Mouse (Mus musculus) mouse trophoblast stem cell (cell line): ENCODE results near the gene Sco1.

Source experiments
- in situ Hi-C, 2 experiments: fragments of 300-500 bp; cut with MseI, MboI; formaldehyde crosslinking; loops; 2 replicates in 1 of 2; 3 replicates in 1 of 2; pipeline ENCODE4 v1.15.1; 2025

Gene Sco1

DNA sequence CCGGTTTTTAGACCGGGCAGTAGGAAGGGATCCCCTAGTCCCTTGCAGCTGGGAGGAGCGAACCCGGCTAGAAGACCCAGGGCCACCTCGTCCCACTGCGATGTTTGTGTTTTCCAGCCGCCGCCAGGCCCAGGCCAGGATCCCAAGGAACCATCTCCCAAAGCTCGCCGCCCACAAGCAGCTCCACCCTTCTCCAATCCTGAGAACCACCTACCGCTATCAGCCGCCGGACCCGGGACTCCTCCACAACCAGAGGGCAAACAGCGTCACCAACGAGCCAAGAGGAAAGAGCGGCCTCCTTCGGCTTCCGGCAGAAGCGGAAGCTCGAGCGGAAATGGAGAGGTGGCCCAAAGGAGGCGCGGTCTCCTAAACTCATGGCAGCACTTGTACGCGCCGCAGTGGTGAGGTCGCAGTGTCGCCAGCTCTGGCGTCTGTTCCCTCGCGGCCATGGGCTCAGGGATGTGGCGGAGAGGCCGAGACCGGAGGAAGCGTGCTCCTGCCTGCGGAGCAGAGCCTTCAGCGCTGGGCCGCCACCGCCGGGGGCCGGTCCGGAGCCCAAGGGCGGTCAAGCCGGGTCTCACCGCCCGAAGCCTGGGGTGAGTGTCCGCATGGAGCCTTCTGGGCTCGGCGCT lies at the start of gene Sco1, which contains the start of gene Adprm:
Gene Sco1, plus strand, starts transcription at position 350 of the 632 bp plus-strand sequence.
Gene Adprm, minus strand, starts transcription at position 274 of the 632 bp plus-strand sequence.
- in situ Hi-C loops: no loop called here

DNA sequence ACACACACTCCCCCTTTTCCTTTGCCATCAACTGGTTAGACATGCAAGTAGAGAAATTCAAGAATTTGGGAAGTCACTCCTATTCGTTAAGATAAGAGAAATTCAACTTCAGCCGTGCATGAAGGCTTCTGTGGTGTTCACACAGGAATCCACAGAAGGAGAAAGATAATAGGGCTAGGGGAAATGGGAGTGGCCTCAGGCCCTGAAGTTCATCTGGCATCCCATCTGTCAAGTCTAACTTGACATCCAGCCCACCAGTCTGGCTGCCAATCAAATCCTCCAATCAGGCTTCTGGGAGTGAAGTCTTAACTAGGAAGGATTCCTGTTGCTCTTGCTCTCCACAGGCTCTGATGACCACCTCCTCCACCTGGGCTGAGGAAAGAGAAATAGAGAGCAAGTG lies 49.6 kb upstream of the Sco1 start:
- in situ Hi-C loops: no loop called here

DNA sequence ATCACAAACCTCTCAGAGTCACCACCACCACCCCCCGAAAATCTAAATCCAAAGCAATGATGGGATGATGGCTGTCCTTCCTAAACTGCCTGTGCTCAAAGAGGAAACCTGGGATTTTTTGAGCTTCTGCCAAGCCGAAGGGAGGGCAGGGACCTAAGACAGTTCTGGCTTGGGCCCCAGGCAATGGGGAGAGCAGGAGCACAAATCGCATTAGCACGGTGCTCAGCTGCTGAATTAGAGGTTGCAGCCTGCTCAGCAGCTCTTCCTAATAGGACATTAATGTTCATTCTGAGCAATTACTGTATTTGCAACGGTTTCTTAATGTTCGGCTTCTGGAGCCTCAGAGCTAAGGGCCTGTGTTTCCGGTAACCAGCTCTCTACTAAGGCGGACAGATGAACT lies 44.5 kb upstream of the Sco1 start:
- in situ Hi-C loops: no loop called here

DNA sequence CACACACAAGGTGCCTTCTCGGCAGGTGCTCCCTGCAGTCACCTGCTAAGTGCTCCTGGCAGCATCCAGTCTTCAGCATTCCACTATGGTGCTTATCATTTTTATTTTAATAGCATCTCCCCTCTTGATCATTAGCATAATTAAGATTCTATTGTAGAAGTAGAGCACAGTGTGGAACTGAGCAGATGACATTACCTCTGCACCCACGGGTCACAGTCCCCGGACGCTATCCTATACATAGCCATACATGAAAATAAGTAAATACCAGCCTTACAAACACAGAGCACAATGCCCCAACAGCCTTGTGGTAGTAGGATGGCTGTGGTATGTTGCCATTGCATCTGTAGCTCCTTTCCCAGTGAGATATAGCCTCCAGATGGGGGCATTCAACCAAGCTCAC lies 43.9 kb upstream of the Sco1 start:
- in situ Hi-C loops: no loop called here

DNA sequence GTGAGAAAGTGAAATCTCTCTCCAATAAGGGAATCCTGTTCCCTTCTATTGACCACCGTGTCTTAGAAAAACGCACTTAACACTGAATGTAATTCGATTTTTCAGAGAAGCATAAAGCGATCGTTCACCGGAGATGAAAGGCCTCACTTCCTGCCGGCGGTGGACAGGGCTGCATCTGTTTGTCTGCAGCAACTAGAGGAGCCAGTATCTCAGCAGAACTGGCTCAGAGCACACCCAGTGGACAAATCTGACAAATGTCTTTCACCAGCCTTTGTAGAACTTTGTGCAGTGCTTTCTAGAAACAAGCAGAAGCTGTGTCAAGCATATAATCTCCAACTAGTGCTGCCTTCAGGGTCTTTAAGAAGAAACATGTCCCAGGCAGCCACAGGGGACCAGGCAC lies 42.0 kb upstream of the Sco1 start:
- in situ Hi-C loops: loop anchor here in 1 of 2 experiments (5.0 kb wide), 1 partner anchor 103 kb away; no protein-coding TSS in a partner anchor

DNA sequence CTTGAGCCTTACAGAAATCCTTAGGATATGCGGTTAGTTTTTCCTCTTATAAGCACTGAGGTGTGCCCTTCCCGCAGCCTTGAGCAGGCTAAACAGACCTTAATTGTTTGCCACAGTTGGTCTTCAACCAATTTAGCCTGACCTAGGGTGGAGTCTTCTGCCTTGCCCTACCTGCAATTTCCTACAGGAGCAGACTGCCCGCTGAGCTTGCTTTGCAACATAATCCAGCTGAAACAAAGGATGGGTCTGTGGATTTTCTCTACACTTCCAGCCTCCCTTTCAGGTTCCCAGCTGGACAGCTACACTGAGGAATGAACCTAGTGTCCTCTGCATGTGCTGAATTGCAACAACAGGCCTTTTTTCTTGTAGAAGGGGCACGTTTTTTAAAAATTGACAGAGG lies 40.8 kb upstream of the Sco1 start:
- in situ Hi-C loops: loop anchor here in 1 of 2 experiments (5.0 kb wide), 1 partner anchor 104 kb away; no protein-coding TSS in a partner anchor

DNA sequence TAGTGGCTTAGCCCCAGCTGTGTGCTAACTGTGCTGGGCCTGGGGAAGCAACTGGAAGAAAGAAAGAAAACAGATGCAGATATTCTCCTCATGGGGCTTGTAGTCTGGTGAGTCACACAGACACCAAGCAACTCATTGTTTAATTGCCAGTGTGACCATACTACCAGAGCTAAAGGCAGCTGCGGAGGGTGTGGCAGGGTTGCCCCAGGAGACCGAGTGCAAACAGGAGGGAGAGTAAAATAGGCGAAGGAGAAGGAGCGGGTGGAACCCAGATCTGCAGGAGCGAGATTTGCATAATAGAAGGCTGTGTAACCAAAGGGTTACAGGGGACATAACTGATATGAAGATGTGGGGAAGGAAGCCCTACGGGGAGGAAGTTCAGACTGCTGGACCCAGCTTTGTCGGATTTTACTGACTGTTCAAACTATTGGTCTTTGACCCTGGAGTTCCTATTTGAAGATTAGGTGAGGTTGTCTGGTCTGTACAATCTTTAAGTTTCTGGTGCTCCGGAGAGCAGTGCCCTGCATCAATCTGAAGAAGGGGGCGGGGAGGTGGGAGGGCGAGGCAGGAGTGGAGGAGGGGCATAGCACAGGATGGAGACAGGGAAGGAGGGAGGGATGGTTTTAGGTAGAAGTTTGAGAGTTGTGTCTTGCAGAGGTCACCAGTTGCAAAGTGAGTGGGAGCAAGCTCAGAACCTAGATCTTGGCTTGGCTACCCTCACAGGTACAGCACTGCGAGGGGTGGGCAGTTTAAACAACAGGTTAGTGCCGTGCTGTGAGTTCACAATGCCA lies 34.5 kb upstream of the Sco1 start:
- in situ Hi-C loops: no loop called here

DNA sequence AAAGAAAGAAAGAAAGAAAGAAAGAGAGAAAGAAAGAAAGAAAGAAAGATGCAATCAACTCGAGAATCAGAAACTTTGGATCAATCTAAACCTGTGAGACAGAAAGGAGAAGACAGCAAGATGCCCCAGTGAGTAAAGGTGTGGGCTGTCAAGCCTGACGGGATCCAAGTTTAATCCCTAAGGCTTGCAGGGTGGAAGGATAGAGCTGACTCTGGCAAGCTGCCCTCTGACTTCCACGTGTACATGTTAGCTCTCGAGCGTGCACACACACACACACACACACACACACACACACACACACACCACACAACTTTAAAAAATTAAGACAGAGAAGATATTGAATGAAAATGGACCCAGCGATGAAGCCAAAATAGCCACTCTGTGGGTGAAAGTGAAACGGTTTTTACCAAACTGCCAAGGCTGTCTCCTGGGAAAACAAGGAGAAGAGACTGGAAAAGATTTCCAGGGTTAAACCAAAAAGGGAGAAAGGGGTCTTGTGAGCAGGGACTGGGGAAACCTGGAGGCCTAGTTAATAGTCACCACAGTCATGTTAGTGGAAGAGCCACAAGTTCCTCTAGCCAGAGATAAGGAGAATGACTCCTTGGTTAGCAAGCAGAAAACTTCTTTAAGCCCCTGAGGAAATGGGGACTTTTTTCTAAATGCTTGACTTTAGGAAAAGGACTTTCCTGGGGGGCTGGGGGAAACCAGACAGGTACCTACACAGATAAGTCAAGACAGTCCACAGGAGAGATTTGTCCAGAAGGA lies 32.6 kb upstream of the Sco1 start:
- in situ Hi-C loops: loop anchor here in 1 of 2 experiments (5.0 kb wide), 1 partner anchor 113 kb away; no protein-coding TSS in a partner anchor

DNA sequence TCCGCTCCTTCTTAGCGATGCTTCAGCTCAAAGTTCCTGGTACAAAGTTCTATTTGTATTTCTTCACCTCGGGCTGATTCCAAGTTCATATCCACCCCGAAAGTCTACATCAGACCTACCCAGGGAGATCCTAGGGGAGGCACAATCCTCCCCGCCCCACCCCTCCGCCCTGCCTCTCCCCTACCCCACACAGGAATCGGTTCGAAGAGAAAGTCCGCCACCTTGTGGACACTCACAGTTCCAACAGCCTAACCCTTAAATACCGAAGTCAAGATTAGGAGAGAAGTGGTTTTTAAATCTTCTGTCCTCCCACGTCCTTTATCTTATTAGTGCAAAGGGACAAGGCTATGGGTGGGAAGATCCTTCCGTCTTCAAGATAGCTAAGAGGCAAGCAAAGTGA lies 31.5 kb upstream of the Sco1 start:
- in situ Hi-C loops: loop anchor here in 1 of 2 experiments (5.0 kb wide), 1 partner anchor 114 kb away; no protein-coding TSS in a partner anchor

DNA sequence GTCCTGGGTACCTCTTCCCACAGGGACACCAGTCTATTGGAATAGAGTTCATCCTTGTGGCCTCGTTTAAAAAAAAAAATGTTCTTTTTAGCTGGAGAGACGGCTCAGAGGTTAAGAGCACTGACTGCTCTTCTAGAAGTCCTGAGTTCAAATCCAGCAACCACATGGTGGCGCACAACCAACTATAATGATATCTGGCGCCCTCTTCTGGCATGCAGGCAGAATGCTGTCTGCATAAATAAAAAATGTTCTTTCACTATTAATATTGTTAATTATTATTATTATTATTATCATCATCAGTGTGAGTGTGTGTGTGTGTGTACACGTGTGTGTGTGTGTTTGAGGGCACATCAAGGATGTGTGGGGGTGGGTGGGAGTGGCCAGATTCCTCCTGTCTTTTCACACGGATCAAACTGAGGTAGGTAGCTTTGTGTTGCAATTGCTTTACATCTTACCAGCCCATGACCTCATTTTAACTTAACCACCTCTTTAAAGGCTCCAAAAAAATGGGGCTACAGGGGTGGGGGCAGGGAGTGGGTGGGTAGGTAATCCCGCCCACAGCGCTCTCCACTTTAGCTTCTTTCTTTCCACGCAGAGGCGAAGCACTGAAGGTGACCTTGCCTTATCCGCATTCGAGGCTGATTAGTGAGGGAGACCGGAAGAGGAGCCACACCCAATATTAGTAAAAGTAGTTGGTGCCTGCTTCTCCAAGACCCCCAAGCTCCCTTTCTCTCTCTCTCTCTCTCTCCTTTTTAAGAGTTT lies 29.9 kb upstream of the Sco1 start:
- in situ Hi-C loops: loop anchor here in 1 of 2 experiments (5.0 kb wide), 1 partner anchor 115 kb away; no protein-coding TSS in a partner anchor

DNA sequence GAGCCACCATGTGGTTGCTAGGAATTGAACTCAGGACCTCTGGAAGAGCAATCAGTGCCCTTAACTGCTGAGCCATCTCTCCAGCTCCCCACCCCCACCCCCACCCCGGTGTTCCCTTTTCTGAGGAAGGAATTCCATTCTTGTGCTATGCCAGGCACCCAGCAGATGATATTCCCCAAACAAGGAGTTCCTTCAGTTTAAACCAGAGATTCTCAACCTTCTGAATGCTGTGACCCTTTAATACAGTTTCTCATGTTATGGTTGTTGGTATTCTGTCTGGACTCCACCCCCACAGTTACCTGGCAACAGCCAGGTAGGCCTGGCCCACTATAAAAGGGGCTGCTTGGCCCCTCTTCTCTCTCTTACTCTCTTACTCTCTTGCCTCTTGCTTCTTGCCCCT lies 29.3 kb upstream of the Sco1 start:
- in situ Hi-C loops: loop anchor here in 1 of 2 experiments (5.0 kb wide), 1 partner anchor 116 kb away; no protein-coding TSS in a partner anchor

DNA sequence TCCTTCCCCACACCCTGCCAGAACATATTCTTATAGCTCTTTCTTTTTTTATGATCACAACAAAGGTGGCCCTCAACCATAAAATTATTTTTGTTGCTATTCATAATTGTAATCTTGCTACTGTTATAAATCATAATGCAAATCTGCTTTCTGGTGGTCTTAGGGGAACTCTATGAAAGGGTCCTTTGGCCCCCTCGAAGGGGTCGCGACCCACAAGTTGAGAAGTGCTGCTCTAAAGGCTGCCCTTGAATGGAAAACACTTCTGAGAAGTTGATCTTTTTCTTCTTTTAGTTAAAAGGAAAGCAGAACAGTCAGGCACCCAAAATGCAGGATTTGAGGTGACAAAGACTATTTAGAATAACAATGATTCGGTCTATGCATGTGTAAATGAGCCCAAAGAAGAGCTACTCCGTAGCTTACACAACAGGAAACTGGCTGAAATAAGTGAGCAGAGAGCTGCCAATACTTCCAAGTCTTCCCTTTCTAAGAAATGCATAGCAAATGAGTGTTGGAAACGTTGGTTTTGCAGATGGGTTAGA lies 28.6 kb upstream of the Sco1 start:
- in situ Hi-C loops: loop anchor here in 1 of 2 experiments (5.0 kb wide), 1 partner anchor 117 kb away; no protein-coding TSS in a partner anchor

DNA sequence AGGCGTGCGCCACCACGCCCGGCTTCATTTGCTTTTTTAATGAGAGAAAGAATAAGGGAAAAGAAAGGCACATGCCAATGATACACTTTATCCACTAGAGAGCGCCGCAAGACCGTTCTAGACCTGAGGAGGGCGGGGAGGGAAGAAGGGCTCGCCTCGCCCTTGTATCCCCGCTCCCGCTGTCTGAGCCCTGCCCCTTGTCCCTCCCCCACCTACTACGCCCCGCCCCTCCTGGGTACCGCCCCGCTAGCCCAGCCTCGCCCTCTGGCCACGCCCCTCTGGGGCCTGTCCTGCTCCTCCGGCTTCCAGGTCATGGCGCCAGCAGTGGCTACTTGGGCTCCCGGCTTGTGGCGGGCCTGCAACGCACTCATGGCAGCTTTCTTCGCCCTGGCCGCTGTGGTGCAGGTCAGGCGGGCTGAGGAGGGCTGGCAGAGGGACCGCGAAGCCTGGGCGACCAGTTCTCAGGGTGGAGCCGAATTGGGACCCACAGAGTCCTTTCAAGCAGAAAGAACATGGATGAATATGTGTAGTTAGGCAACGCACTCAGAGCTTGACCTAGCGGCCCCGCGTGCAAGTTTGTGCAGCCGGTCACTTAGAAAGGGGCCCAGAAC lies 27.5 kb upstream of the Sco1 start, which contains the start of gene Tmem220:
Gene Tmem220, plus strand, starts transcription at position 288 of the 611 bp plus-strand sequence.
- in situ Hi-C loops: loop anchor here (5.0 kb wide), 2 partner anchors 57 to 118 kb away; no protein-coding TSS in a partner anchor

DNA sequence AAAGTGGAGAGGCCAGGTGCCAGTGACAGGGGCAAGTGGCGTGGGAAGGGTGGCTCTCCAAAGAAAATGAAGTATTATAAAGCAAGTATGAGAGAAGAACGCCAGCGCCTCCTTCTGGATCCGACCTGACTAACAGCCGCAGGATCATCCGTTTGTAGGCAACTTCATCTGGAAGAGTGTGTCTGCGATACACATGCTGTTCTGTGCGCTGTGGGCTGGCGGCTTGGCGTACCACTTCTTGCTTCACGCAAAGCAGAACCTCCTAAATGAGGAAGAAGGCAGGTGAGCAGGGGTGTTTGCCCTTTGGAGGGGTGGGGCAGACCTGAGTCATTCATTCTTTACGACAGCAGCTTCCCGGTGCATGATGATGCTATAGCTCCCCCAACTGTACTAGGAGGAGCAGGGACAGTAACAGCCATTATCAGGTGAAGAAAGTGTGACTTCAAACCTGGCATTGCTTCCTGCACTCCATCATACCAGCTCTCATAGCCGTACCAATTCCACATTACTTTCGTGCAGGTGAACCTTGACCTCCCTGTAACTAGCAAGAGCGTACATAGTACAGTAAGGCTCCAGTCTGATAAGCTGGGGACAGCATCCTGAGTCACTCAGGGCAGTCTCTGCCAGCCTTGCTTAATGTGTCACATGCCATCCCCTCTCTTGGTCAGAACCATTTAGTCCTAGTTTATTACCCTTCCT lies 21.4 kb upstream of the Sco1 start:
- in situ Hi-C loops: loop anchor here in 1 of 2 experiments (5.0 kb wide), 1 partner anchor 51 kb away; no protein-coding TSS in a partner anchor

DNA sequence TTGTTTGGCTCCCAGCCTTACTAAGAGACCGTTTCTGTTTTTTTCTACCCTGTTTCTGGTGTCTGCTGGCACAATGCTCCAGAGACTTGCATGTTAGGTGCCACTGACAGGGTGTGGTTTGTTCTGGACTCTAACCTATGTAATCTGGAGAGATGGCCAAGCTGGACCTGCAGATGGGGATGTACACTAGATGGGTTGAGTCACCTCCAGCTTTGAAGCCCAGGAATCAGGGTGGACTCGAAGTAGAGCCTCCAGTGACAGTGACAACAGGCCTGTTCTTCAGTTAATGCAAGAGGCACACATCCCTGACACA lies 20.9 kb upstream of the Sco1 start:
- in situ Hi-C loops: loop anchor here in 1 of 2 experiments (5.0 kb wide), 1 partner anchor 51 kb away; no protein-coding TSS in a partner anchor

DNA sequence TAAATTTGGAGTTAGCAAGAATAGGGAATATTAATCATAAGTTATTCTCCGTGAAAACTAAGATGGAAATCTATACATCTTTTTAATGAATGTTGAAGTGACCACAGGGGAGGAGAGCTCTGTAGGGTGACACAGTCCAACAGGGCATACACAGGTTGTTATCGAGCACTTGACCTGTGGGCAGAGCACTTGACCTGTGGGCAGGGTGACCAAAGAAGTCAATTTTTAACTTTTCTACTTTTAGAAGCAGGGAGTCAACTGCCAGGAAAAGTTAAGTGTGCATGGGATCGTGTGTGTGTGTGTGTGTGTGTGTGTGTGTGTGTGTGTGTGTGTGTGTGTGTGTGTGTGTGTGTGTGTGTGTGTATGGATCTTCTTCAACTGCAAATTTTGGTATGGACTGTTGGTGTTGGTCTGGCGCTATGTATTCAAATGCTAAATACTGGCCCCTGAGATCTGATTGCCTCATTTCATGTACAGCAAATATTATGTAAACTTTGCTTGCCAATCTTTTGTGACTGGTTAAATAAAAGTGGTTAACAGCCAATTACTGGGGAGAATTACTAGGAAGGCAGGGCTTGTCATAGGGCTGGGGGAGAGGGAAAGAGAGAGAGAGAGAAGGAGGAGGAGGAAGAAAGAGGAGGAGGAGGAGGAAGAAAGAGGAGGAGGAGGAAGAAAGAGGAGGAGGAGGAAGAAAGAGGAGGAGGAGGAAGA lies 17.5 kb upstream of the Sco1 start:
- in situ Hi-C loops: loop anchor here in 1 of 2 experiments (5.0 kb wide), 1 partner anchor 47 kb away; no protein-coding TSS in a partner anchor

DNA sequence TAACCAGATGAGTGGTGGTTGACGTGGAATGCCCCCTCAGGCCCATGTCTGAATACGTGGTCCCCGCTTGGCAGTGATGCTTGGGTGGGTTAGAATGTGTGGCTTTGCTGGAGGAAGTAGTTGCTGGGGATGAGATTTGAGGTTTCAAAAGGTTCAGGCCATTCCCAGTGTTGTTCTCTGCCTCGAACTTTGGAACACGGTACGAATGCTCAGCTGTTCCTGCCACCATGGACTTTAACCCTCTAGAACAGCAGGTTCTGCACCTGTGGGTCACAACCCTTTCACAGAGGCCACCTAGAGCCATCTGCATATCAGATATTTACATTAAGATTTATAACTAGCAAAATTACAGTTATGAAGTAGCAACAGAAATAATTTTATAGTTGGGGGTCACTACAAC lies 16.2 kb upstream of the Sco1 start:
- in situ Hi-C loops: no loop called here

DNA sequence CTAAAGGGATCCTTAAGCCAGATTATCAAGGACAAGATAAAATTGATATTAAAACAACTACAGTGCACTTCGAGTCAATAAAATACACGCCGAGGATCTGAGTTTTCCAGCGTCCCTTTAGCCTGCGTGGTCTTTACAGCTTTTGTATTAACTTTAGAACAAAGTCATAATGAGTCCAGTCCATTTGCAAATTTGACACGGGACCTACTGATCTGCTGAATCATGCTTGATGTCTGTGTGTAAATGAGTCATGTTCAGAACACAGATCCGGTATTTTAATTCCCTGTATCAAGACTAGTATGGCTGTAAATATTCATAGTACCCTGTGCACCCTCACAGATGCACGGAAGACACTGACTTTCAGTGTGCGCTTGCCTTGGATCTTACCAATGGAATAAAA lies 15.6 kb upstream of the Sco1 start:
- in situ Hi-C loops: no loop called here

DNA sequence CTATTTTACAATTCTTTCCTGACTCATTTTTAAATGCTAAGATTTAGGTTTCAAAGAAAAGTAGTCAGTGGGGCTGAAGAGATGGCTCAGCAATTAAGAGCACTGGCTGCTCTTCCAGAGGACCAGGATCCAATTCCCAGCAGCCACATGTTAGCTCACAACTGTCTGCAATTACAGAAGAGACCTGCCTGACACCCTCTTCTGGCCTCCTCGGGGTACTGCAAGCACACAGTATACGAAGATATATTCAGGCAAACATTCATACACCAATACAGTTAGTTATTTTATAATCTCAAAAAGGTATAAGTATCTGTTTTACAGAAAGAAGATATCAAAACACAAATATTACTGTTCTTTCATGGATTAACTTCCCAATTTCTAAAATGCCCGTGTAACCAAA lies 12.7 kb upstream of the Sco1 start:
- in situ Hi-C loops: no loop called here
